Mouse (Mus musculus) embryonic fibroblast, embryonic 13.5 days (primary cell): Measurements from ENCODE around the gene Tmem254c. TPM values are rescaled to one million over a fixed set of nuclear protein-coding genes. Genes with fewer than 3 reads are reported as not detected.
"Not testable (repeated sequence)": the region's sequence is repeated elsewhere in the genome, so short reads cannot be mapped to it uniquely, and the experiment has no call there.

ENCODE experiments used
- H3K27ac ChIP-seq: 2 replicates; pipeline ENCODE4 v1.5.1; 2012; ENCODE audit warnings: low read length, control low read depth, inconsistent platforms; ENCODE audit not compliant: insufficient read depth
- H3K4me1 ChIP-seq: 2 replicates; pipeline ENCODE4 v1.6.1; 2011; ENCODE audit warnings: low read length; ENCODE audit not compliant: control insufficient read depth, insufficient read depth
- H3K4me3 ChIP-seq: 2 replicates; pipeline ENCODE4 v1.5.1; 2011; ENCODE audit warnings: mild to moderate bottlenecking, control low read depth, low read length; ENCODE audit not compliant: insufficient read depth
- polyA plus RNA-seq: library from polyadenylated mRNA; stranded (reverse); fragments of >200 nt; gene quantifications from 2 replicates; pipeline ENCODE4 v1.2.4, GENCODE M21; 2011; ENCODE audit warnings: low read depth; ENCODE audit not compliant: missing spikeins, insufficient read length

Tmem254c gene
- 9.6 and 18.9 TPM in 2 replicates for polyA plus RNA-seq

DNA sequence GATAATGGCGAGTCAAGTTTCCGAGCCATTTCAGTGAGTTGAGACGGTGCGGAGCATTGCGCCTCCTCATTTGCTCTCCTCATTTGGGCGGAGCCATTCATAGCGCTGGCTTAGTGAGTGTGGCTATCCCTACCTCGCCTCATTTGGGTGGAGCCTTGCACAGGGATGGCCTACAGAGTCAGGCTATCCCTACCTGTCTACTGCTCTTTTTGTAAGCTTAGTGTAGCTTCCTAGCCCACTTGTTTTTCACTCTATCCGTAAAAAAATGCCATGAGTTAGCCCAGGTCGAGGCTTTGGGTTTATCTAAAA lies at the start of gene Tmem254c:
Tmem254c (minus strand) TSS at position 31 of the 309 bp plus-strand sequence.
- H3K27ac ChIP-seq, H3K4me1 ChIP-seq, H3K4me3 ChIP-seq: not testable (repeated sequence)

DNA sequence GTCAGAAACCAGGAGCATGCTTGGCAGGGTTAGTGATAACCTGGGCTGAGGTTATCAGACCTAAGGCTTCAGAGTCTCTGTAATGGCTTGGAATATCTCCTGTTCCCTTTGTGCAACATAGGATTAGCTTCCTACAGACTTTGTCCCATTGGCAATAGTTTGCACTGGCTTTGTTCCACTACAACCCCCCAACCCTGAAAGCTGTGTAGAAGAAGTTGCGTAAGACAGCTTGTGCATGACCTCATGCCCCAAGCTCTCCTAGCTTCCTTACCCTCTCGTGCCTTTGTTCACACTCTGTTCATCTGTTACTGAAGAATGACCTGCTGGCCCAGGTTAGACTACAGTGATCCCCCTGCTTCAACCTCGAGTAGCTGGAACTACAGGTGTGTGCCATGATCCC lies 30.5 kb upstream of the Tmem254c start:
- H3K4me3 ChIP-seq, H3K27ac ChIP-seq, H3K4me1 ChIP-seq: not testable (repeated sequence)

GRCm38 (mm10) chr14:26081997-26082396 lies 14.8 kb upstream of the Tmem254c start, which contains the start of gene Cphx3:
TSS of gene Cphx3 (plus strand) at chr14:26082297.
- H3K4me1 ChIP-seq, H3K4me3 ChIP-seq, H3K27ac ChIP-seq: not testable (repeated sequence)

DNA sequence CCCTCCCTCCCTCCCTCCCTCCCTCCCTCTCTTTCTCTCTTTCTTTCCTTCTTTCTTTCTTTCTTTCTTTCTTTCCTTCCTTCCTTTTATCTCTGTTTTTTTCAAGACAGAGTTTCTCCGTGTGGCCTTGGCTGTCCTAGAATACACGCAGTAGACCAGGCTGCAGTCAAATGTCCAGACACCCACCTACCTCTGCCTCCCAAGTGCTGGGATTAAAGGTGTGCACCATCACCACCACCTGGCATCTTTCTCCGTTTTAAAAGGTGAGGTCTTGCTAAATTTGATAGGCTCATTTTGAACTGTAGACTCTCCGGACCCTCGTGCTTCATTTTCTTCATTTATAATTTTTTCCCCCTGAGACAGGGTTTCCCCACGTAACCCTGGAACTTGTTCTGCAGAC lies 14.1 kb upstream of the Tmem254c start, which contains the start of gene Cphx2:
Cphx2 (plus strand) TSS at position 301 of the 400 bp plus-strand sequence.
- not testable (repeated sequence) for H3K27ac ChIP-seq, H3K4me3 ChIP-seq, H3K4me1 ChIP-seq

DNA sequence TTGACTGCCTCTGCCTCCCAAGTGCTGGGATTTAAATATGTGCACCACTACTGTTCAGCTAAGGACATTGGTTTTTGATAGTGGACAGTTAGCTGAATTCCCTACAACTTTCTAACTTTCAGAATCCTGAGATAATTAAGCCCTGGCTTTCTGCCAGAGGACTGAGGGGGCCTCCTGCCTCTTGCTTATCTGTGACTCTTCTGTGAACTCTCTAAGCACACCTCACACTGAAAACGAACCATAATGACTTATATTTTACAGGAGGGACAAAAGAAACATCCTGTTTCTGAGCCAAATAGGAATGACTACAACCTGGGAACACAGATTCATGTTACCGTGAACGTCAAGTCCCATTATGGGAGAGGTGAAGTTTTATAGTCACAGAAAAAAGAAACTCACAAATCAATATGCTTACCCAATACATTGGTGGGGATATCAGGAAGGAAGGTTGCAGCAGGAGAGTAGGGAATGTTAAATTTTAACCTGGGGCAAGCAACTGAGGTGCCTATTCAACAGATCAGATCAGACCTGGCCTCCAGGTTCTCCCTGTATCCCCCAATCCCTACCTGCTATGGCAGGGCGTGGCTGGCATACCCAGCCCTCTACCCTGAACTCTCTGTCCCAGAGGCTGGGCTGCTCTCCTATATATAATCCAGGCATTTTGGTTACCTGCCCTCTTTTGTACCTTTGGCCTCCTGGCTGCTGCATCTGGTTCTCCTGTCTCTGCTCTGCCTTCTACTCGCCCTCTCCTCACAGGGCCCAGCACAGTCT lies 9.7 kb upstream of the Tmem254c start:
- not testable (repeated sequence) for H3K4me1 ChIP-seq, H3K4me3 ChIP-seq, H3K27ac ChIP-seq

DNA sequence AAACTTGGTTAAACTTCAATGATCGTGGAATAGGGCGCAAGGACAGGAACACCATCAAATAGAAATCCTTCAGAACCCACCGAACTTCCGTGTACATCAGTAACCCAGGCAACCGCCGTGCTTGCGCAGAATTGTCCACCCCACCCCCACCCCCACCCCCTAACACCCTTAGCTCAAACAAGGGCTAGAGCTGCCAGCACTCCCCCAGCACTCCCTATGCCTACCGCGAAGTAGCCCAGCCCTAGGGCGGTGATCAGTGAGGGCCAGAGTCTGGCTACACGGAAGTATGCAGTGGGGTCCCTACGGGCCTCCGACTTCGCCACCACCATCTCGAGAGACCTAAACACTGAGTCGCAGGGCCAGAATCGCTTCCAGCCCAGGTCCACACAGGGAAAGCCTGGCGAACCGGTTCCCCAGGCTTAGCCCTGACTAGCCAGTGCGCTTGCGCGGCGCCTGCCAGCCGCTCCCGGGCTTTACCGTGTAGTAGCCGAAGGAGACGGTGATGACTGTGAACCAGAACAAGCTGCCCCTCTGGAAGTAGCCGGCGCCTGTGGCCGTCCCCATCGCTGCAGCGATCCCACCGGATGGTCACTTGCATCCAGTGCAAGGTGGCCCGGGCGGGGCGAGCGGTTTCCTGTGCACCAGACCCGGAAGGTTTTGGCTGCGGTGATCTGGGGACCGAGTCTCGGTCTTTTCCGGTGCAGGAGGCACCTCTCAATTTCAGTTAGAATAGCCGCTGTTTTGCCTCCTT lies 406 bp downstream of the Tmem254c start:
- not testable (repeated sequence) for H3K4me1 ChIP-seq, H3K27ac ChIP-seq, H3K4me3 ChIP-seq

GRCm38 (mm10) chr14:26059362-26059761 lies 7.8 kb downstream of the Tmem254c start:
- H3K27ac ChIP-seq, H3K4me3 ChIP-seq, H3K4me1 ChIP-seq: not testable (repeated sequence)

DNA sequence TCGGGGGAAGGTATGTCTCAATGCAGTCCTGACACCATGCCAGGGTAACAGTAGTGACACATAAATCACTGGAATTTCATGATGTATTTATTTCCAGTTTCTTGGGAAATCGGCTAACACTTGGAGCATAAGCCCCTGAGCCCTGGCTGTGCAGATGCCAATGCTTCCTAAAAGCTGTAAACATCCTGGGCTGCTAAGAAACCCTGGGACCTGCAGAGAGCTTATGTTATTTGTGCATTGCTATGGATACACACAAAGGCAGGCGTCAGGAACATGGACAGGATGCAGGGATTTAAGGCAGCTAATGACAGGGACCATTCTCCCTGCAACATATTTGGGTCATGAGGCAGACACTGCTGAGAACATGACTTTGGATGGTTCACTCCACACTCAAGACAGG lies 9.0 kb downstream of the Tmem254c start:
- H3K27ac ChIP-seq, H3K4me3 ChIP-seq, H3K4me1 ChIP-seq: not testable (repeated sequence)

- not testable (repeated sequence) for H3K4me1 ChIP-seq, H3K27ac ChIP-seq, H3K4me3 ChIP-seq
Measured at GRCm38 (mm10) chr14:26048767-26049166, 18.4 kb downstream of the Tmem254c start.

DNA sequence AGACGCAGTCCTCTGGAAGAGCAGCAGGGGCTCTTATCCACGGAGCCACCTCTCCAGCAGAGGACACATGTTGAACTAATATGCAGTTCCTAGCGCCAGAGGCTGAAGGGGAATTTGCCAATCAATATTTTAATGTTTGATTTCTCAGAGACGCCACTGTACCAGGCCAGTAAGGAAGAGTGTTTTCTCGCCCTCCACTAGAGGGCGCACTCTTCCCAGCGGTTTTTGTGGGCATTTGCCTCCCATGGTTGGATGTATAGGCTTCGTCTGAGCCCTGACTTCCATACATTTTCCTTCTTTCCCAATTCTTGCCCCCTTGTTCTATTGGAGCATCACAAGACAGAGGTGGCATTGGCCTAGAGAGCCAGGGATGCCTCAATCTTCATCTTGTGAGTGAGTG lies 20.1 kb downstream of the Tmem254c start:
- not testable (repeated sequence) for H3K27ac ChIP-seq, H3K4me3 ChIP-seq, H3K4me1 ChIP-seq

DNA sequence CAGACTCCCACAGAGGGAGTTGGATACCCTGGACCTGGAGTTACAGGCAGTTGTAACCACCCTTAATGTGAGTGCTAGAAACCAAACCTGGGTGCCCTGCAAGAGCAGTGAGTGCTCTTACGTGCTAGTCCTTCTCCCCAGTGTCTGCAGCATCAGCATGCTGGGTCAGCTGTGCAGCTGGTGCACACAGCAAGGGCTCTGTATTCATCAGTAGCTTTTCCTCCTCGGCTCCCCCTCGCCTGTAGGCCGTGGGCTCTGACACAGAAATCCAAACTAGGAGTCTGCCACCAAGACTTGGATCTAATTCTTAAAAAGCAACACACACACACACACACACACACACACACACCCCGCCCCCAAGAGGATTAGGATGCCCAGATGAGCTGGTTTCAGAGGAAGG lies 22.1 kb downstream of the Tmem254c start:
- H3K4me1 ChIP-seq, H3K4me3 ChIP-seq, H3K27ac ChIP-seq: not testable (repeated sequence)

DNA sequence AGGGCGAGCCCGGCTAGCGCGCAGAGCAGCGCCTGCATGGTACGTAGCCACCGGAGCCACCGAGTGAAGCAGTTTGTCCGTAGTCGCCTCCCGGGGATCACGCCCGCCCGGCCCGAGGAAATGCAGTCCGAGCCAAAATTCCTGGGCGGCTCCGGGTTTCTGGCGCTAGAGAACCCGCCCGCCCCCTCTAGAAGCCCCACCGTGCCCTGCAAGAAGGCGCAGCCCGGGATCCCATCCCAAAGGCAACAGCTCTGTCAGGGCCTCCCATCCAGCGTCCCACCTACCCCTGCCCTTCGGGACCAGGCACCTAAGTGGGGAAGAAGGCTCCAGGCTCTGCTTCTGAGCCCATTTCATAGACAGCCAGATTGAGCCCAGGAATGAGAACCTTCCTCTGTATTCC lies 24.5 kb downstream of the Tmem254c start, which contains the start of gene Gm9780:
Gm9780 (minus strand) TSS at position 101 of the 400 bp plus-strand sequence.
- not testable (repeated sequence) for H3K27ac ChIP-seq, H3K4me3 ChIP-seq, H3K4me1 ChIP-seq

DNA sequence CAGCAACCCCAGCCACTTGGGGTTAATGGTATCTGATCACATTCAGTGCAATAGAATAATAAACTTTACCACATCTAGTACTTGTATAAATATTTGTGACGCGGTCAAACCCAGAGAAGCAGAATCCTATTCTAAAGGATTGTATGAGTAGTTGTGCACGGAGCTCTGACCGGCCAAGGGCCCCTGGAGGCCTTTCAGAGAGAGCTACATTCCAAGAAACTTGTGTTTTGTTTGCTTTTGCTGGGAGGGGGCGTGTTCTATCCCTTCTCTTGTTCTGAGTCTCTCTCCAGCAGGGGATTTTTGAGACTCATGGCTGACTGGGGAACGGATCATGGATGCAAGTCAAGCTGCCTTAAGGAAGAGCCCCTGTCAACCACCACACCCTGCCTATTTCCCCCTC lies 31.7 kb downstream of the Tmem254c start:
- H3K4me1 ChIP-seq, H3K27ac ChIP-seq, H3K4me3 ChIP-seq: not testable (repeated sequence)

GRCm38 (mm10) chr14:26034364-26034763 lies 32.8 kb downstream of the Tmem254c start:
- not testable (repeated sequence) for H3K4me3 ChIP-seq

DNA sequence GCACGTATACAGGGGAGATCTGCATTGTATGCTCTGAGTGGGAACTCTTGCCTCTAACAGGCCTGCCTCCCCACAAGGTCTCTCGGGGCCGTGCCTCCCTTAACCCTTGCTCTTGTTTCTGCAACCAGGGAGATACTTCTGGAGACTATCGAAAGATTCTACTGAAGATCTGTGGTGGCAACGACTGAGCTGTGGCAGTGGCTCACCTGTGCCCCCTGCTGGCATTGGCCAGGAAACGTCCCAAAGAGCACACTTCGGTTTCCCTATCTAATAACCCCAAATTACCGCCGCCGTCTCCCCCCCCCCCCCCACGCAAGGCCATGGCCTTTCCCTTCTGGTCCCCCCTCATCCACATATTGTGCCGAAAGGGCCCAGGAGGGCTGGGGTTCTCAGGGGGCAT lies 41.5 kb downstream of the Tmem254c start:
- not testable (repeated sequence) for H3K27ac ChIP-seq, H3K4me3 ChIP-seq, H3K4me1 ChIP-seq

More at GRCm38 (mm10) chr14:26034364-26034763, 32.8 kb downstream of the Tmem254c start:
- H3K4me1 ChIP-seq, H3K27ac ChIP-seq: not testable (repeated sequence)

DNA sequence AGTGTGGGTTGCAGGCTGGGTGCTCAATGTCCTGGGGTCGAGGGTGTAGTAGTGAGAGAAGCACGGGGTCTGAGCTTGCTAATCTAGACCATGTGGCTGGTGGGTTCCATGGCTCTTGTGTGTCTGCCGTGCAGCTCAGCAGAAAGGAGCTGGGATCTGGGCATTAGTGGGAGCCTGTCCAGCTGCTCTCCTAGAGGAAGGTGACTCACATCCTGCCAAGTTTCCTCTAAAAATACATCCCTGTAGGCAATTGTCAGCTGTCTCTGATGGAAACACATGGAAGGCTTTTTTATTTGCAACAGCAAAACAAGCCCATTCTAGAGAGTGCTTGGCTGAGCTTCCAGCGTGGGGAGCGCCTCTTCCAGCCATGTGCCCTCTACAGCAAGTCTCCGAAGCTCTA lies 44.3 kb downstream of the Tmem254c start:
- H3K27ac ChIP-seq, result not testable (repeated sequence)

More for the DNA sequence above, 44.3 kb downstream of the Tmem254c start:
- H3K4me3 ChIP-seq, H3K4me1 ChIP-seq: not testable (repeated sequence)
